Mouse (Mus musculus) CH12.LX (cell line): ENCODE results near the gene Slc43a3. TPM values are rescaled to one million over a fixed set of nuclear protein-coding genes. Genes with fewer than 3 reads are reported as not detected.

Experiments used
- DNase-seq: peaks from one replicate; pipeline ENCODE4 v3.0.0-alpha.2; 2013; ENCODE audit errors: extremely low read depth
- H3K27ac ChIP-seq: 2 replicates; pipeline ENCODE4 v1.5.1; 2012; ENCODE audit warnings: low read depth, mild to moderate bottlenecking, control low read depth, moderate library complexity; ENCODE audit not compliant: insufficient read depth
- H3K27me3 ChIP-seq: replicated peaks from 2 replicates; pipeline ENCODE3; 2012; ENCODE audit warnings: inconsistent platforms
- H3K36me3 ChIP-seq, 2 experiments: replicated peaks in 1 of 2; 2 replicates each; pipeline versions ENCODE3 to v1.6.1; 2012; ENCODE audit warnings: inconsistent platforms in 1 of 2, low read length in 1 of 2, mild to moderate bottlenecking in 1 of 2, mixed read lengths in 1 of 2, moderate library complexity in 1 of 2; ENCODE audit not compliant: control insufficient read depth in 1 of 2, insufficient read depth in 1 of 2
- H3K4me1 ChIP-seq, 2 experiments: 2 replicates each; pipeline ENCODE4 v1.6.1; 2012; ENCODE audit warnings: inconsistent platforms in 1 of 2, moderate library complexity in 1 of 2; ENCODE audit not compliant: insufficient read depth in 2 of 2, control insufficient read depth in 1 of 2
- H3K4me2 ChIP-seq: 2 replicates; pipeline ENCODE4 v1.6.1; 2012; ENCODE audit warnings: low read depth, mild to moderate bottlenecking, control low read depth; ENCODE audit not compliant: poor library complexity, insufficient read depth, severe bottlenecking
- H3K4me3 ChIP-seq, 3 experiments: fragments of 150-350 bp in 1 of 3; sonication (generic) in 1 of 3; replicated peaks in 1 of 3; 2 replicates each; pipeline versions ENCODE3 to v1.5.1; 2011 to 2012; ENCODE audit warnings: low read depth in 2 of 3, low read length in 2 of 3, mild to moderate bottlenecking in 2 of 3, moderate library complexity in 2 of 3, control low read depth in 1 of 3, improper control_type of control experiment in 1 of 3, inconsistent platforms in 1 of 3, mixed read lengths in 1 of 3; ENCODE audit not compliant: poor library complexity in 1 of 3
- H3K79me2 ChIP-seq: replicated peaks from 2 replicates; pipeline ENCODE4 v1.6.1; 2012; ENCODE audit warnings: mild to moderate bottlenecking, moderate library complexity; ENCODE audit not compliant: control insufficient read depth, poor library complexity, insufficient read depth, severe bottlenecking; ENCODE audit errors: extremely low read depth
- H3K9ac ChIP-seq: 2 replicates; pipeline ENCODE4 v1.6.1; 2012; ENCODE audit warnings: low read depth, mild to moderate bottlenecking, control low read depth, moderate library complexity; ENCODE audit not compliant: insufficient read depth
- H3K9me3 ChIP-seq: replicated peaks from 2 replicates; pipeline ENCODE3; 2012; ENCODE audit warnings: low read length, inconsistent platforms, mixed read lengths
- BHLHE40 ChIP-seq: IDR thresholded peaks from 2 replicates; pipeline ENCODE4 v1.6.1; 2011; ENCODE audit warnings: mild to moderate bottlenecking, low read depth, low read length, improper control_type of control experiment
- CHD1 ChIP-seq: IDR thresholded peaks from 2 replicates; pipeline ENCODE4 v1.6.1; 2012; ENCODE audit warnings: low read depth, low read length, improper control_type of control experiment, inconsistent platforms
- CTCF ChIP-seq, 2 experiments: IDR thresholded peaks in 1 of 2; conservative IDR thresholded peaks in 1 of 2; 2 replicates each; pipeline ENCODE4 v1.5.1; 2011 to 2012; ENCODE audit warnings: low read depth in 2 of 2, low read length in 2 of 2, improper control_type of control experiment in 1 of 2, inconsistent platforms in 1 of 2, mild to moderate bottlenecking in 1 of 2, moderate library complexity in 1 of 2
- E2F4 ChIP-seq: IDR thresholded peaks from 2 replicates; pipeline ENCODE4 v1.6.1; 2011; ENCODE audit warnings: low read depth, low read length, improper control_type of control experiment; ENCODE audit not compliant: insufficient replicate concordance
- ELF1 ChIP-seq: IDR thresholded peaks from 2 replicates; pipeline ENCODE4 v1.6.1; 2014; ENCODE audit warnings: low read depth, mild to moderate bottlenecking, inconsistent platforms, low read length, improper control_type of control experiment
- HCFC1 ChIP-seq: IDR thresholded peaks from 2 replicates; pipeline ENCODE4 v1.6.1; 2012; ENCODE audit warnings: low read depth, mild to moderate bottlenecking, inconsistent platforms, low read length, improper control_type of control experiment
- IRF4 ChIP-seq: IDR thresholded peaks from 2 replicates; pipeline ENCODE4 v1.6.1; 2014; ENCODE audit warnings: low read depth, mild to moderate bottlenecking, inconsistent platforms, low read length, improper control_type of control experiment
- JUN ChIP-seq: IDR thresholded peaks from 2 replicates; pipeline ENCODE4 v1.6.1; 2011; ENCODE audit warnings: low read depth, mild to moderate bottlenecking, low read length, improper control_type of control experiment, moderate library complexity; ENCODE audit not compliant: insufficient read depth
- MAX ChIP-seq: IDR thresholded peaks from 2 replicates; pipeline ENCODE4 v1.6.1; 2011; ENCODE audit warnings: low read length, improper control_type of control experiment
- MAZ ChIP-seq: IDR thresholded peaks from 2 replicates; pipeline ENCODE4 v1.6.1; 2012; ENCODE audit warnings: low read depth, mild to moderate bottlenecking, inconsistent platforms, low read length, improper control_type of control experiment, moderate library complexity
- NELFE ChIP-seq: IDR thresholded peaks from 2 replicates; pipeline ENCODE4 v1.6.1; 2011; ENCODE audit warnings: low read depth, low read length, improper control_type of control experiment
- POLR2A ChIP-seq: IDR thresholded peaks from 2 replicates; pipeline ENCODE4 v1.6.1; 2011; ENCODE audit warnings: low read depth, mild to moderate bottlenecking, improper control_type of control experiment, low read length
- POLR2AphosphoS2 ChIP-seq: IDR thresholded peaks from 2 replicates; pipeline ENCODE4 v1.6.1; 2011; ENCODE audit warnings: low read depth, low read length, improper control_type of control experiment
- RAD21 ChIP-seq: IDR thresholded peaks from 2 replicates; pipeline ENCODE4 v1.6.1; 2011; ENCODE audit warnings: low read depth, mild to moderate bottlenecking, low read length, improper control_type of control experiment, moderate library complexity
- SMC3 ChIP-seq: IDR thresholded peaks from 2 replicates; pipeline ENCODE4 v1.6.1; 2011; ENCODE audit warnings: low read depth, low read length, improper control_type of control experiment
- UBTF ChIP-seq: IDR thresholded peaks from 2 replicates; pipeline ENCODE4 v1.6.1; 2012; ENCODE audit warnings: low read depth, mild to moderate bottlenecking, inconsistent platforms, low read length, improper control_type of control experiment, moderate library complexity
- ZMIZ1 ChIP-seq: IDR thresholded peaks from 2 replicates; pipeline ENCODE4 v1.6.1; 2012; ENCODE audit warnings: low read depth, mild to moderate bottlenecking, inconsistent platforms, low read length, improper control_type of control experiment
- ZNF384 ChIP-seq: IDR thresholded peaks from 2 replicates; pipeline ENCODE4 v1.6.1; 2012; ENCODE audit warnings: low read depth, low read length, improper control_type of control experiment, inconsistent platforms
- dilution Hi-C: fragments of 300-500 bp; cut with MboI; formaldehyde crosslinking; loops from 2 replicates; pipeline ENCODE4 v1.14.3; 2020; ENCODE audit warnings: low sequenced_read_pairs; ENCODE audit not compliant: extremely low pct_unique_long_range_greater_than_20kb, extremely low pct_ligation_motif_present
- in situ Hi-C: fragments of 300-500 bp; cut with MboI; formaldehyde crosslinking; loops from 3 replicates; pipeline ENCODE4 v1.14.3; 2019; ENCODE audit warnings: low sequenced_read_pairs, low pct_ligation_motif_present, low pct_unique_long_range_greater_than_20kb, mixed read lengths
- polyA plus RNA-seq: library from polyadenylated mRNA; unstranded; fragments of >175 nt; gene quantifications from 2 replicates; pipeline ENCODE4 v1.2.1, GENCODE M21; 2012; ENCODE audit warnings: low read depth; ENCODE audit not compliant: insufficient read length
- total RNA-seq, 2 experiments: library from RNA; depleted of rRNA; stranded (reverse); fragments of 300-350 nt in 1 of 2; fragments of >200 nt in 1 of 2; gene quantifications; 2 replicates each; pipeline ENCODE4 v1.2.3; 2012 to 2014

Gene Slc43a3
- total and polyA plus RNA-seq, 3 experiments, result 136 to 174 (median 163) TPM

GRCm38 (mm10) chr2:85004341-85004740 is 68.0 kb downstream of the Slc43a3 start:
- Histone ChIP-seq H3K4me3 (no peak overlapping the region), H3K4me2 (no peak overlapping the region), H3K36me3 (peaks cover 0 to 7% of the 10 kb centered on the region in 2 experiments), H3K9me3 (no peaks in the 10 kb centered on the region), H3K79me2 (no peaks in the 10 kb centered on the region), H3K27ac (no peak overlapping the region), H3K4me1 (peaks cover 0 to 23% of the 10 kb centered on the region in 2 experiments; a peak in 2 of 4 replicates), H3K9ac (no peak overlapping the region), H3K27me3 (no peaks in the 10 kb centered on the region)
- TF ChIP-seq MAZ, result no peak
- TF ChIP-seq POLR2AphosphoS2, result no peak
- TF ChIP-seq RAD21, result no peak
- TF ChIP-seq JUN, result no peak
- TF ChIP-seq HCFC1, result no peak
- no peak for TF ChIP-seq IRF4
- TF ChIP-seq UBTF, result no peak
- TF ChIP-seq ELF1, result no peak
- TF ChIP-seq SMC3, result no peak
- no peak for TF ChIP-seq BHLHE40
- no peak for TF ChIP-seq MAX
- TF ChIP-seq CTCF (conservative IDR thresholded peaks at IDR 0.05 in 1 of 2, IDR thresholded peaks at IDR 0.05 in 1 of 2; ENCODE audit: low read depth in 2 of 2, low read length in 2 of 2), result no peak
- TF ChIP-seq ZMIZ1, result no peak
- no peak for TF ChIP-seq CHD1
- no peak for TF ChIP-seq ZNF384
- no peak for TF ChIP-seq POLR2A
- in situ Hi-C loops, result loop anchor here (5.0 kb wide), 1 partner anchor 42 kb away; no protein-coding TSS in a partner anchor
- DNase-seq, result no peak
- dilution Hi-C loops, result no loop called here

- Histone ChIP-seq H3K9ac (no peak overlapping the region), H3K4me3 (no peak overlapping the region), H3K4me2 (no peak overlapping the region), H3K36me3 (peaks cover 0 to 5% of the 10 kb centered on the region in 2 experiments), H3K4me1 (peaks cover 0 to 17% of the 10 kb centered on the region in 2 experiments; a peak in 2 of 4 replicates), H3K79me2 (no peaks in the 10 kb centered on the region), H3K27ac (no peak overlapping the region), H3K27me3 (no peaks in the 10 kb centered on the region), H3K9me3 (no peaks in the 10 kb centered on the region)
- in situ Hi-C loops, result no loop called here
- no peak for DNase-seq
- dilution Hi-C loops, result no loop called here
- TF ChIP-seq E2F4, result no peak
- TF ChIP-seq CTCF (conservative IDR thresholded peaks at IDR 0.05 in 1 of 2, IDR thresholded peaks at IDR 0.05 in 1 of 2; ENCODE audit: low read depth in 2 of 2, low read length in 2 of 2), result no peak
- no peak for TF ChIP-seq NELFE
- TF ChIP-seq IRF4, result no peak
These were observed 70.2 kb downstream of the Slc43a3 start for GRCm38 (mm10) chr2:85006600-85006999.
